Mouse (Mus musculus): ENCODE results near the gene Prcc. TPM values are rescaled to one million over a fixed set of nuclear protein-coding genes. Genes with fewer than 3 reads are reported as not detected.

Gene Prcc
- polyA plus RNA-seq, 1 experiment from 2014 or later, result 16.2 TPM

DNA sequence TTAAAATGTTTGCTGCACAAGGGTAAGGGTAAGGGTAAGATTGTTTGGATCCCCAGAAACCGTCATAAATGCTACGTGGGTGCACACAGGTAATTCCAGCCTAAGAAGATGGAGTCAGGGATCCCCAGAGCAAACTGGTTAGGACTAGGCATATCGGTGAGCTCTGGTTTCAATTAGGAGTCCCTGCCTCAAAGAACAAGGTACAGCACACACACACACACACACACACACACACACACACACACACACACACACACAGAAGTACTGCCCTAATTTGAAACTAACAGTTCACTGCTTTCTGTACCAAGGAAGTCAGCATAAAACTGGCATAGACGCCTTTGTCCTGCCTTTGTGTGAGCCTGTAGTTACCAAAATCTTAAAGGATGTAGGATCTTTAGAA is 73.0 kb downstream of the Prcc start:
- H3K27me3 ChIP-seq, result peaks cover 94% of the 10 kb centered on the region
- no peak overlapping the region for H3K4me3 ChIP-seq (replicated peaks)
- no peak overlapping the region for H3K9ac ChIP-seq (replicated peaks)
- H3K27ac ChIP-seq, result no peak overlapping the region
- H3K36me3 ChIP-seq, result no peaks in the 10 kb centered on the region
- ATAC-seq (ENCODE audit: insufficient number of reproducible peaks, insufficient read depth, low FRiP score, low TSS enrichment, low read depth), result no peak
- H3K4me2 ChIP-seq, result no peak overlapping the region
- peaks cover 11% of the 10 kb centered on the region for H3K4me1 ChIP-seq (replicated peaks)
- WGBS, result 37% methylated on average over 4 of the region's 4 CpGs
- H3K9me3 ChIP-seq, result no peaks in the 10 kb centered on the region

DNA sequence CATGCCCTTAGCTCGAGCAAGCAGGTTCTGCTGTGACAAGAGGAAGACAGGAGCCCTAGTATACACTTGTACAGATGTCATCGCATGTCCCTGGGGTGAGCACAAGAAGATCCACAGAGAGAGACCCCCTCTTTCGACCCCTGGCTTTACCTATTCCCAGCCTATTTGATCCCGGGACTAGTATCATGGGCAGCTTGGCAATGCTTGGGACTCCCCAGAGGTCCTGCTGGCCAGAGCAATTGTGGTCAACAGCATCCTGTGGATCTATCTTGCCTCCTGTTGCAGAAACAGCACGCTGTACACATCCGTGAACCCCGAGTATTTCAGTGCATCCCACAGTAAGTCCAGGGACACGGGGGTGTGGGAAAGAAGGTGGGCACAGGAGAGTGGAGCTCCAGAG is 74.1 kb downstream of the Prcc start:
- Histone ChIP-seq H3K4me3 (replicated peaks) (no peak overlapping the region), H3K4me1 (replicated peaks) (peaks cover 11% of the 10 kb centered on the region), H3K27me3 (peaks cover 94% of the 10 kb centered on the region), H3K27ac (no peak overlapping the region), H3K9ac (replicated peaks) (no peak overlapping the region), H3K36me3 (no peaks in the 10 kb centered on the region), H3K4me2 (no peak overlapping the region), H3K9me3 (no peaks in the 10 kb centered on the region)
- WGBS, result 88% methylated on average over 8 of the region's 8 CpGs
- no peak for ATAC-seq (ENCODE audit: insufficient number of reproducible peaks, insufficient read depth, low FRiP score, low TSS enrichment, low read depth)

DNA sequence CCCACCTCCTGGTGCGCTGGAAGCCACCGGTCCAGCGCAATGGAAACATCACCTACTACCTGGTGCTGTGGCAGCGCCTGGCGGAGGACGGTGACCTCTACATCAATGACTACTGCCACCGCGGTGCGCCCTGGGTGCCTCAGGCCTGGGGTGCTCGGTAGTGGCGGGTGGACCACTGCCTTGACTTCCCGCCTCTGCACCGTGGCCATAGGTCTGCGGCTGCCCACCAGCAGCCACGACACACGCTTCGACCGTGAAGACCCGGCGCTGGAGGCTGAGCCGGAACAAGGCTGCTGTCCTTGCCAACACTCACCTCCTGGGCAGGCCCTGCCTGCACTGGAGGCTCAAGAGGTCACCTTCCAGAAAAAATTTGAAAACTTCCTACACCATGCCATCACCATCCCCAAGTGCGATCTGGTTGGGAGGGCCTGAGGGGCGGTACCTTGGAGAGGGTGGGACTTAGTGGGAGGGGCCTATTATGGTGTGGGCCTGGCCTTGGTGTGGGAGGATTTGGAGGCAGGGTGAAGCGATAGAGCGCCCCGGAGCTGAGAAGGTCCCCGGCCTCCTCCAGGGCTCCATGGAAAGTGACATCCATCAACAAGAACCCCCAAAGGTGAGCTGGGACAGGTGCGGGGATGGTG is 76.0 kb downstream of the Prcc start:
- H3K27ac ChIP-seq, result no peak overlapping the region
- ATAC-seq (ENCODE audit: insufficient number of reproducible peaks, insufficient read depth, low FRiP score, low TSS enrichment, low read depth), result no peak; the same call in 1 of the 2 replicates
- no peaks in the 10 kb centered on the region for H3K36me3 ChIP-seq
- no peaks in the 10 kb centered on the region for H3K9me3 ChIP-seq
- peaks cover 11% of the 10 kb centered on the region for H3K4me1 ChIP-seq (replicated peaks)
- peak overlapping the region; percentile 50 for H3K4me2 ChIP-seq
- peak overlapping the region; percentile 23 for H3K4me3 ChIP-seq (replicated peaks)
- H3K9ac ChIP-seq (replicated peaks), result peak overlapping the region; percentile 27; the same call in 1 of the 2 replicates
- WGBS, result 5% methylated on average over 28 of the region's 28 CpGs
- H3K27me3 ChIP-seq, result peaks cover 95% of the 10 kb centered on the region

Other genes starting within 250 kb of the Prcc start
- gene Lrrc71, start 137.0 kb downstream of the Prcc start, polyA plus RNA-seq (2016; fragmentation: Nextera tagmentation; extraction: Ambion mirVana), result 0.33 and 0.39 TPM in 2 replicates
- gene Ntrk1, start 90.4 kb downstream of the Prcc start, polyA plus RNA-seq (2016; fragmentation: Nextera tagmentation; extraction: Ambion mirVana), result 1.5 and 5.1 TPM in 2 replicates
- gene Insrr, start 88.7 kb downstream of the Prcc start, polyA plus RNA-seq (2016; fragmentation: Nextera tagmentation; extraction: Ambion mirVana), result 0.40 and 0.44 TPM in 2 replicates
- gene Pear1, start 61.3 kb downstream of the Prcc start, polyA plus RNA-seq (2016; fragmentation: Nextera tagmentation; extraction: Ambion mirVana), result 12.0 and 14.2 TPM in 2 replicates
- not detected in 2 replicates for gene Sh2d2a, start 38.9 kb downstream of the Prcc start, polyA plus RNA-seq (2016; fragmentation: Nextera tagmentation; extraction: Ambion mirVana)
- 286 and 294 TPM in 2 replicates for gene Hdgf, start 20.7 kb upstream of the Prcc start, polyA plus RNA-seq (2016; fragmentation: Nextera tagmentation; extraction: Ambion mirVana)
- gene Mrpl24, start 33.9 kb upstream of the Prcc start, polyA plus RNA-seq (2016; fragmentation: Nextera tagmentation; extraction: Ambion mirVana), result 80.4 and 85.9 TPM in 2 replicates
- gene Isg20l2, start 44.7 kb upstream of the Prcc start, polyA plus RNA-seq (2016; fragmentation: Nextera tagmentation; extraction: Ambion mirVana), result 83.2 and 86.4 TPM in 2 replicates
- 22.4 and 26.5 TPM in 2 replicates for gene Rrnad1, start 45.1 kb upstream of the Prcc start, polyA plus RNA-seq (2016; fragmentation: Nextera tagmentation; extraction: Ambion mirVana)
- gene Crabp2, start 63.1 kb upstream of the Prcc start, polyA plus RNA-seq (2016; fragmentation: Nextera tagmentation; extraction: Ambion mirVana), result 614 and 667 TPM in 2 replicates
- 29.4 and 32.5 TPM in 2 replicates for gene Nes, start 85.5 kb upstream of the Prcc start, polyA plus RNA-seq (2016; fragmentation: Nextera tagmentation; extraction: Ambion mirVana)
- 0.13 and 0.65 TPM in 2 replicates for gene Bcan, start 114.6 kb upstream of the Prcc start, polyA plus RNA-seq (2016; fragmentation: Nextera tagmentation; extraction: Ambion mirVana)
- gene Hapln2, start 142.0 kb upstream of the Prcc start, polyA plus RNA-seq (2016; fragmentation: Nextera tagmentation; extraction: Ambion mirVana), result 0.10 and 0.12 TPM in 2 replicates
- gene Gpatch4, start 157.5 kb upstream of the Prcc start, polyA plus RNA-seq (2016; fragmentation: Nextera tagmentation; extraction: Ambion mirVana), result 30.8 and 31.1 TPM in 2 replicates
- gene Naxe, start 172.9 kb upstream of the Prcc start, polyA plus RNA-seq (2016; fragmentation: Nextera tagmentation; extraction: Ambion mirVana), result 179 and 185 TPM in 2 replicates
- gene Ttc24, start 192.7 kb upstream of the Prcc start, polyA plus RNA-seq (2016; fragmentation: Nextera tagmentation; extraction: Ambion mirVana), result not detected in 2 replicates
- 24.3 and 25.6 TPM in 2 replicates for gene Iqgap3, start 196.4 kb upstream of the Prcc start, polyA plus RNA-seq (2016; fragmentation: Nextera tagmentation; extraction: Ambion mirVana)